Mouse (Mus musculus) T-helper 17 cell (primary cell): ENCODE measurements around the gene Kctd18.

Experiments
- in situ Hi-C, 2 experiments: fragments of 300-600 bp; cut with MboI, MseI; formaldehyde crosslinking; loops; 1 replicate in 1 of 2; 2 replicates in 1 of 2; pipeline ENCODE4 v1.15.1; 2025; ENCODE audit warnings: high pct_unique_total_duplicates in 2 of 2

Kctd18 gene

DNA sequence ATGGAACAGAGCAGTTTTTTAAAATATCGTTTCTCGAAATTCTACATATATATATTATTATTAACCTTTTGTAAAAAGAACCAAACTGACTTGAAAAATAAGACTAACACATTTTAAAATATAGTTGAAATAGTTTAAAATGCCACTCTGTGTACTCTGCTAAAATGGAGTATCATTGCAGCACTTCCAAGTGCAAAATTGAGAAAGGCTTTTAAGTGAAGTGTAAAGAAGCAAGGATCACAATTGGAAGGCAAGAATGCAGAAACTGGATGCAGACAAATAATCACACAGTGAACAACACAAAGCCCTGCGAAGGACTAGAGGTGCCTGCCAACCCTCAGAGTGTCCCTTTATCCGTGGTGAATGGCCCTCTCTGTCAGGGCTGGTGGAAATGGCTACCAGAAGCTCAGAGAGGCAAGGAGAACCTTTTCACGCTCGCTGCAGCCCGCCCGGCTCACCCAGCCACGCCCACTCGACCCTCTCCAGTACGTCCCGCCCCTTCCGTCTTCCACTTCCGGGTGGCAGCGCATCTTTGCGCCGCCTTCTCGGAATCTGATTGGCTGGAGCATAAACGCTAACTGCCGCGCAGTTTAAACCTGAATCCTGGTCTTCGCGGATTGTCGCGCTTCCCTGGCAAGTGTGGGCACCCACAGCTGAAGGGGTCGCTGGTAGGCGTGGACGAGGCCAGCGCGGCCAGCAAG, 23.2 kb downstream of the Kctd18 start, which contains the start of gene Sgo2a:
Gene Sgo2a (plus strand): TSS at position 540 of the 701 bp plus-strand sequence.
- in situ Hi-C loops: loop anchor here in 1 of 2 experiments (5.0 kb wide), 1 partner anchor 33 kb away; no protein-coding TSS in a partner anchor

- in situ Hi-C loops: no loop called here
Observed at GRCm38 (mm10) chr1:57991277-57991676, 27.5 kb downstream of the Kctd18 start.

- in situ Hi-C loops: no loop called here
Observed at GRCm38 (mm10) chr1:57989052-57989600, 29.6 kb downstream of the Kctd18 start.

GRCm38 (mm10) chr1:57976860-57977259, 41.9 kb downstream of the Kctd18 start:
- in situ Hi-C loops: no loop called here

- in situ Hi-C loops: loop anchor here in 1 of 2 experiments (25.0 kb wide), 1 partner anchor 991 kb away; the partner anchor contains the start of genes Stradb and Trak2
Observed at GRCm38 (mm10) chr1:57971588-57971987, 47.2 kb downstream of the Kctd18 start.

DNA sequence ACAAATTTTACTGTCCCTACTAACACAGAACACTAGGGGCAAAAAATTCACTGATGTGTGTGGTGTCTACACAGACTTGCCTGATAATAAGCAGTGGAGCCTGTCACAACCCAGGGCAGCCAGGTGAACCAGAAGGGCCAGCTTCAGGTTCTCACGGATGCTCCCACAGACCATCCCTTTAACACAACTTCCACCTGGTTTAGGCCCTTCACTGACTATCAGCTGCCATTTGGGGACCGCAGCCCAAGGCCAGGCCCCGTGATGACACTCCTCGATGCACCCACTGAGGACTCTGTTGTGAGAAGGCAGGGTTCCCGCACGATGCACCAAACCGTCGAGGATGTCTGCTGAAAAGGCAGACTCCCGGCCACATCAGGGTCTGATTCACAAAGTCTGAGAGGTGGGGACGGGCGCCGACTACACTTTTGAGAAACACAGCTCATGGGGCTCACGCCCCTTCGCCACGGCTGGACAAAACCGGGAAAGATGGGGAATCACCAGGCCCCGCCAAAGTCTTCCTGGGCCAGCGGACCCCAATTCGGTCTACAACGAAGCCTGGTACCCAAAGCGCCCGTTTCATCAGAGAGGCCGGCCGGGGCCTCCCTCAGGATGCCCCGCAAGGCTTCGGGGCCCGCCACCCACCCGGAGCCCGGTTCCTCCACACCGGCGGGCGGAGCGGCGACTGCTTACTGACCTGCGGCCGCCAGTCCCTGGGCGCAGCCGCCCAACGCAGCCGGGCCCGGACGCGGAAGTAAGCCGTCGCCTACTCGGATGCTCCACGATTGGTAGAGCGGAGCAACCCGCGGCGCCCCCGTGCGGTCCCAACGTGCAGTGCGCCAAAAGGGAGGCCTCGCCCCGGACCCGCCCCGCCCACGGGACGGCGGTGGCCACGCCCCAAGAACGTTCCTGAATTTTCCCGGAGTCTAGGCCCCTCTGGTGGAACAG, 49.2 kb downstream of the Kctd18 start:
- in situ Hi-C loops: loop anchor here in 1 of 2 experiments (25.0 kb wide), 1 partner anchor 993 kb away; the partner anchor contains the start of genes Stradb and Trak2

GRCm38 (mm10) chr1:57955774-57956173, 63.0 kb downstream of the Kctd18 start:
- in situ Hi-C loops: loop anchor here in 1 of 2 experiments (25.0 kb wide), 1 partner anchor 1007 kb away; the partner anchor contains the start of genes Stradb and Trak2

- in situ Hi-C loops: loop anchor here in 1 of 2 experiments (5.0 to 25.0 kb wide), 2 partner anchors 527 to 1008 kb away; partner anchors contain the start of genes Stradb and Trak2
Observed at GRCm38 (mm10) chr1:57954376-57954765, 64.4 kb downstream of the Kctd18 start.

- in situ Hi-C loops: loop anchor here in 1 of 2 experiments (5.0 to 25.0 kb wide), 2 partner anchors 526 to 1009 kb away; partner anchors contain the start of genes Stradb and Trak2
Observed at GRCm38 (mm10) chr1:57953586-57954375, 65.0 kb downstream of the Kctd18 start.

- in situ Hi-C loops: loop anchor here in 1 of 2 experiments (5.0 to 25.0 kb wide), 2 partner anchors 525 to 1010 kb away; partner anchors contain the start of genes Stradb and Trak2
Observed at GRCm38 (mm10) chr1:57952509-57952908, 66.2 kb downstream of the Kctd18 start.

DNA sequence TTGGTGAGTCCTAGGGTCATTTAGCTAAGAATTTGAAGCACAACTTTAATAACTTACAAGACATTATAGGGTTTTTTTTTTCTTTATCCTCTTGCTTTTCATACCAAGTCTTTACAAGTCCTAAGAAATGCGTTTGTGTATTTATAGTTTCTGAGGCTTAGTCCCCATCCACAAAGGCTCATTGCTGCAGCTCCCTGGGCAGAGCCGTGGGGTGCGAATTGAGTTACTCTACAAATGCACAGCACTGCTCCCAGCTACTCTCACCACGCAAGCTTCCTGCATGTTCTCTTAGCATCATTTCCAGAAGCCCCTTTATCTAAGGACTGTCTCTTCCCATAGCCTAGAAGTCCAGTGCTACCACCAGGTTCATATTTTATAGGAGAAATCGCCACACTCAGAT, 69.0 kb downstream of the Kctd18 start:
- in situ Hi-C loops: loop anchor here in 1 of 2 experiments (5.0 to 25.0 kb wide), 2 partner anchors 522 to 1013 kb away; partner anchors contain the start of genes Stradb and Trak2

DNA sequence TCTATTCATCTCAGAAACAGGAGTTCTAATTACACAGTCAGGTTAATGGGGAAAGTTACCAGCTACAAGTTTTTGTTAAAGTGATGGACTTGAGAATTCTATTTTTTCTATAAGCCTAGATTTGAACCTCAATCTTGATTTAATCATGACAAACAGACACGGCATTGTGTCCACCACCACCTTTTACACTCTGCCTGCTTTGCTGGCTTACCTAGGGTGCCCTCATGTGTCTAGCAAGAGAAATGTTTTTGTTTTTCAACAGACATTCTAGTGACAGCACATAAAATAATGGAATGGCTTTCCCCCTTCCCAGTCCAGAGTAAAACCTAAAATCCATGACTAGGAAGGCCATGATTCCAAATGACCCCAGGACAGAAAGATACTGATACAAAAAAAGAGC, 69.6 kb downstream of the Kctd18 start:
- in situ Hi-C loops: no loop called here

GRCm38 (mm10) chr1:57947552-57948347, 71.0 kb downstream of the Kctd18 start:
- in situ Hi-C loops: no loop called here

- in situ Hi-C loops: loop anchor here in 1 of 2 experiments (5.0 kb wide), 1 partner anchor 525 kb away; no protein-coding TSS in a partner anchor
Observed at GRCm38 (mm10) chr1:57942215-57942614, 76.5 kb downstream of the Kctd18 start.

- in situ Hi-C loops: loop anchor here in 1 of 2 experiments (5.0 kb wide), 1 partner anchor 524 kb away; no protein-coding TSS in a partner anchor
Observed at GRCm38 (mm10) chr1:57941734-57942133, 77.0 kb downstream of the Kctd18 start.

- in situ Hi-C loops: loop anchor here in 1 of 2 experiments (5.0 kb wide), 1 partner anchor 524 kb away; no protein-coding TSS in a partner anchor
Observed at GRCm38 (mm10) chr1:57941095-57941494, 77.7 kb downstream of the Kctd18 start.

GRCm38 (mm10) chr1:57940691-57941090, 78.1 kb downstream of the Kctd18 start:
- in situ Hi-C loops: loop anchor here in 1 of 2 experiments (5.0 kb wide), 1 partner anchor 523 kb away; no protein-coding TSS in a partner anchor

- in situ Hi-C loops: no loop called here
Observed at GRCm38 (mm10) chr1:57934287-57934686, 84.5 kb downstream of the Kctd18 start.

DNA sequence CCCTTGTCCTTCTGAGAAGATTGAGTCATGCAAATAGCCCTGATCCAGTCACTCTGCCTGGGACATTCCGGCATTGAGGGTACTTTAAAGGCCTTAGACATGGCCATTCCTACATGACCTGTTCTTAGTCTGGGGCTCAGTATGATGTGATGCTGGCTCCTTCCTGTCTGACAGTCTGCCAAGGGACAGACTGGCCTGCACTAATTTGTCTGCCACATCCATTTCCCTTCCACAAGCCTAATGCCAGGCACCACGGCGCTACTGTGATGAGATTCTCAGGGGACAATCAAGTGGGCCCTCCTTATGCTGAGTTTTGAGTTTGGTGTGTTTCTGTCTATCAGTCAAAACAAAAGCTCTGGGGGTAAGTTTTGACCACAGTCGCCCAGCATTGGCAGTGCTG, 100.2 kb downstream of the Kctd18 start:
- in situ Hi-C loops: no loop called here
